Mouse (Mus musculus): Measurements from ENCODE around the gene Rpsa.
A peak's percentile ranks its signal among the peaks of the same experiment; 100 is the strongest.
"Not testable (repeated sequence)": the region's sequence is repeated elsewhere in the genome, so short reads cannot be mapped to it uniquely, and the experiment has no call there.

Rpsa gene

DNA sequence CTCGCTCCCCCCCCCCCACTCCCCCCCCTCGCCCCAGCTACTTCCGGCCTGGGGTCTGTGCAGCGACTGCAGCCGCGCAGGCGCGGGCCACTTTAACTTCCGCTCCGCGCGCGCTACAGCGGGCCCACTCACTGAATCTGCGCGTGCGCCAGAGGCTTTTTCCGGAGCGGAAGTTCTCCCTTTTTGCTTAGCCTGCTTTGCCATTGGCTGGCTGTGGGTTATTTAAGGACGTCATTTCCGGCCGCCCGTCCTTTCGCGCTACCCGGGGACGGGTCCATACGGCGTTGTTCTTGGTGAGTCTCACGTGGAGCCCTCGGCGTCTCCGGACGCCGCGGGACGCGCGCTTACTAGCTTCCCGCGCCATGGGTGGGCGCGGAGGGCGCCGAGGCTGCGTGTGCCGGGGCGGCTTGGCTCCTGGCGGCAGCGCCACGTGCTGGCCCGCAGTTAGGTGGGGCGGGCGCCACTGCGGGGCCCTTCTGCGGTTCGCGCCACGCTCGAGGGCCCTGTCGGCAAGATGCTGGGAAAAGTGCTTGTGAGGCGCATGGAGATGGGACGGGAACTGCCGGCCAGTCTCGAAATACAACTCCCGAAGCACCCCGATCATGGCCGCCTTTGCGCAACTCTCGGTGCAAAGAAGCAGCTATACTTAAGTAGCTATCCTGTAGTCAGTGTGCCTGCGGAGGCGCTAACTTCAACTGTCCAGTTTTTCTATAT lies at the start of gene Rpsa:
Gene Rpsa (plus strand): TSS at position 152 of the 714 bp plus-strand sequence.
- peak; percentile 96 for DNase-seq

DNA sequence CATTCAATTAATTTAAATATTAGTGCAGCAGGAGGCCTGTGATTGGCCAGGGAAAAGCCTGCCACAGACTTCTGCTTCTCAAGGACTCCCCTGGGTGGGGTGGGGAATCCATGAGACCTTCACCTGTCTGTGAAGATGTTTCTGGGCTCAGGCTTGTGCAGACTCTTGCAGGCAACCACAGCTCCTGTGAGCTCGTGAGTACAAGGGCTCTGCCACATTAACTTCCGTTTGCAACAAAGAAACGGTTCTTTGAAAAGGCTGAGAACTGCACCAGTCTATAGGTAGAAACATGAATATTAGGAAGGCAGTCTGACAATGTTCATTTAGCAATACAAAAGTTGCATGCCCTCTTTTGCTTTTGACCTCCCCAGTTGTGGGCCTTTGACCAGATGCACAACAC lies 49.2 kb upstream of the Rpsa start:
- no peak for DNase-seq

DNA sequence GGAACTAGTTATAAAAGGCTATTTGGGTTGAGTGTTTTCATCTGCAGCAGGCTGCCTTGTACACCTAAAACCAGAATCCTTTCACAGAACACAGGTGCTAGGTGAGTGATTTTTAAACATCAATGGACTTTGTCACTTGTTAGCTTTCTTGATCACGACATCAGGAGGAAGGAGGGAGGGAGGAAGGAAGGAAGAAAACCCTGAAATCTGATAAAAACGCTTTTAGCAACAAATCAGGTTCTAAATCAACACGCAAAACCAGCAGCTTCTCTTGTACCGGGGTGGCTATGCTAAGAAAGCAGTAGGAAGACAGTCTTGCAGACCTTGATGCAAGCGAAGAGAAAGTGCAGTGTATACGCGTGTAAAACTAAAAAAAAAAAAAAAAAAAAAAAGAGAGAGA lies 47.6 kb upstream of the Rpsa start:
- no peak for DNase-seq

DNA sequence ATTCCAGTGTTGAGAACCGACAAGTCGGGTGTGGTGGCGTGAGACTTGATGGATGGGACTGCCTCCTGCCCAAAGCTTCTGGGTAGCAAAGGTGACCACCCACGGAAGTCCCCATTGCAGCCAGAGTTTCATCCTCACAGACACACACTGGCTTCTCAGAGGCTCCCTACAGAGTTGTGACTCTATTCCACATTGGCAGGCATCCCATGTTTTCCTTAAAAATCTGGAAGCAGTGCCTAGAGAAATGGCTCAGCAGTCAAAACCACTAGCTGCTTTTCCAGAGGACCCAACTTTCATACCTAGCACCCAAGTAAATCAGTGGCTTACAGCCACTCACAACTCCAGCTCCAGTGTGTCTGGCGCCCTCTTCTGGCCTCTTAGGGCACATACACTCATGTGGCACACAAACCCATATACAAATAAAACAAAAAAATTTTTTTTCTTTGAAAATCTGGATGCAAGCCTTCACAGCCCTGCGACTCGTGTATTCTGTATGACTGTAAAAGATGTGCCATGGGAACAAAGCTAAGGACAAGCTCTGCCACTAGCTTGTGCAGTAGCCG lies 46.9 kb upstream of the Rpsa start:
- no peak for DNase-seq

DNA sequence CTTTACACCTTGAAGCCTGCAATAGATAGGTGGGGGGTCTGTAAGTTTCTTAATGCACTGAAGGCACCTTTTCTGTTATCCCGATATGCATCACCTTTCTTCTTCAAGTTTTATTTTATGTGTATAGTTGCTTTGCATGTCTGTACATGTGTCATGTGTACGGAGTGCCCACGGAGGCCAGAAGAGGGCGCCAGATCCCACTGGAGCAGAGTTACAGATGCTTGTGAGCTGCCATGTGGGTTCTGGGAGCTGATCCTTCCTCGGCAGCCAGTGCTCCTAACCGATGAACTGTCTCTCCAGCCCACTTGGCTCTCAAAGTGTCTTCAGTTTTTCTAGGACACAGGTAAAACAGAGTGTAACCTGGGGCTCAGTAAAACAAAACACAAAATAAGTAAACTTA lies 46.2 kb upstream of the Rpsa start:
- no peak for DNase-seq

DNA sequence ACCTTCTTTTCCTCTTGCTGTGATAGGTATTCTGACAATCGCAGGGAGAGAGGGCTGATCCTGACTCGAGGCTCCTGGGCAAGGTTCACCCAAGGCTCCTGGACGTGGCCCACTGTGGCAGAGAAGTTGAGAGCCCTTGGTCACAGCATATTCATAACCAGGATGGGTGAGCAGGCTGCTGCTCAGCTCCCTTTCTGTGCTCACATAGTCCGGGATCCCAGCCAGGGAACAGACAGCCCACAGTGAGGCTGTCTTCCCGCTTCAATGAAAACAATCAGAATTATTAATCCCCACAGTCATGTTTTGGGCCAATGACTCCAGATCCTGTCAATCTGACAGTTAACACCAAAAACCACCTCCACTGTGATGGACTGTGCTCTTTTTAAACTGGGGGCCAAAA lies 45.5 kb upstream of the Rpsa start:
- no peak for DNase-seq

DNA sequence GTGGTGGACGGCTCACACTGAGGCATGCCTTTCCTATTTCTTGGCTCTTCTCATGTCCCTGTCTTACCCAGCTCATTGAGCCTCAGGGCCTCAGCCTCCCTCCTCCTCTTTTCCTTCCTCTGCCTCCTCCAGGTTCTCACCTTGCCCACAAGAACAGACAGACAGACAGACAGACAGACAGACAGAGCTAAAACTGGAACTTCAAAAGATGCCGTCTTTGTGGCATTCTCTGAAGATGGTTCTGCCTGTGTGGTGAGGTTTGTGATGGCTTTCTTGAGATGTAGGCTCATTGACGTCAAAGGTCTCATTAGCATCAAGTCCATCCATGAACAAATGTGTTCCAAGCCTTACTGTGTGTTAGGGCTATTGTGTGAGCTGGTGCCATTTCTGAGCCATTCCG lies 44.8 kb upstream of the Rpsa start:
- DNase-seq, result no peak

DNA sequence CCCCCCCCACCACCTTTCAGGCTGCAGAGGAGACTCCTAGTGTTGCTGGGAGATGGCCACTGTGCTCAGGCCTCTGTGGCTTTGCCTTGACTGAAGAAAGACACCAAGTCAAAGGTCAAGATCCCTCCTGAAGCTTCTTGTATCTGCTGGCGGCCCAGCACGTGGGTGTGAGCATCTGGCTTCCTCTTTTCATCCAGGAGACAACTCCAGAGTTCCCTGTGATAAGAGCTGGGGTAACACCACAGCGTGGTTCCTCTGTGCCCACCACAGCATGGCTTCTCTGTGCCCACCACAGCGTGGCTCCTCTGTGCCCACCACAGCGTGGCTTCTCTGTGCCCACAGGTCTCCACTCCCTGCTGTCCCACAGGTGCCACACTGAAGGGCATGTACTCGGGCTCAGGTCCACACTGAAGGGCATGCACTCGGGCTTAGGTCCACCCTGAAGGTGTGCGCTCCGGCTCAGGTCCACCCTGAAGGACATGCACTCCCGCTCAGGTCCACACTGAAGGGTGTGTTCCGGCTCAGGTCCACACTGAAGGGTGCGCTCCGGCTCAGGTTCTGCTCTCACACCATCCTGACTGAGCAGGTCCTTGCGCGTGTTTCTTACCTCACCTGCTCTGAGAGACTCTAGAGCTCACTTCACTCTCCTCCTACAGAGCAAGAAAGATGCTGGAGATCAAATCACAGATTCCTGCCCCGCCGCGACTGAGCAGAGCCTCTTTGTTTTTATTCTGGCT lies 44.2 kb upstream of the Rpsa start:
- DNase-seq, result no peak

DNA sequence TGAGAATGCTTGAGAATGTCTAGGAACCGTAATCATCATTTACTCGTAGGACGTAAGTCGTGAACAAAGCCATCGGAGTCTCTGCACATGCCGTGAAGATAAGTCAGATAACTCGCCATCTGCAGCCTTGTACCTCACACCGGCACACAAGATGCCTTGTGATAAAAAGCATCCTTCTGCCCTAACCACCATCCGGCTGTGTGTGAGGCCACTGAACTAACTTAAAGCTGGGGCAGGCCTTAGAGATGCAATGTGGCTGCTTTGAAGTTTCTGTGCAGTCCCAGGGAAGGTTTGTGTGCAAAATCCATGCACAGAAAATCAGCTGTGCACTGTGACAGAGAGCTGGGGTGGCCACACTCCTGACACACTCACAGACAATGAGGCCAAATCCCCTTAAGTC lies 43.1 kb upstream of the Rpsa start:
- DNase-seq, result peak; percentile 39

DNA sequence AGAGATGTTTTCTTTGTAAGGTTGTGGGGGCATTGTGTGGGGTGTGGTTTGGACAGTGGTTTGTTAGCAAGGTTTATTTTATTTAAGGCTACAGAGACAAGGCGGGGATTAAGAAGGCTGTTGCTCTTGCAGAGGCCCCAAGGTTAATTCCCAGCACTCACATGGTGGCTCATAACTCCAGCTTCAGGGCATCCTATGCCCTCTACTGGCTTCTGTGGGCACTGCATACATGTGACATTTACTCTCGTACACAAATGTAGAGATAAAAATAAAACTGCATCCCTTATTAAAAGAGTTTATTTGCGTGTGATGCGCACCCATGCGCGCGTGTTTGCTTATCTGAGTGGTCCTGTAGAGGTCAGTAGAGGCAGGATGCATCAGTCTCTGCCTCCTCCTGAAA lies 38.4 kb upstream of the Rpsa start:
- no peak for DNase-seq

DNA sequence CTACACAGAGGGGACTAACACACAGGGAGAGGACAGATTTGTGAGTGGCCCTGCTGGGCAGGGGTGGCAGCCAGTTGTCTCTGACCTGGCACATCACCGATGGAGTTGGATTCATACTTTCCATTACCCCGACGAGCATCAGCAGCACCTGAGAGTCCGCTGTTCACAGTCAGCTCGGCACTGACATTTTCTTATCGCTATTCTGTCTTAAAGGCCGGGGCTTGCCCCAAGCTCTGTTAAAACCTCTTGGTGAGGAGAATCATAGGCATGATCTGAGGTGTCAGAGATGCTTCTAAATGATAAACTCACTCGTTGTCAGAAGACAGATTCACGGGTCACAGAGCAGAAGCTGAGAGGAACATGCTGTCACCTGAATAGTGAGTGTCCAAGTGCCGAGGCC lies 36.4 kb upstream of the Rpsa start:
- no peak for DNase-seq

DNA sequence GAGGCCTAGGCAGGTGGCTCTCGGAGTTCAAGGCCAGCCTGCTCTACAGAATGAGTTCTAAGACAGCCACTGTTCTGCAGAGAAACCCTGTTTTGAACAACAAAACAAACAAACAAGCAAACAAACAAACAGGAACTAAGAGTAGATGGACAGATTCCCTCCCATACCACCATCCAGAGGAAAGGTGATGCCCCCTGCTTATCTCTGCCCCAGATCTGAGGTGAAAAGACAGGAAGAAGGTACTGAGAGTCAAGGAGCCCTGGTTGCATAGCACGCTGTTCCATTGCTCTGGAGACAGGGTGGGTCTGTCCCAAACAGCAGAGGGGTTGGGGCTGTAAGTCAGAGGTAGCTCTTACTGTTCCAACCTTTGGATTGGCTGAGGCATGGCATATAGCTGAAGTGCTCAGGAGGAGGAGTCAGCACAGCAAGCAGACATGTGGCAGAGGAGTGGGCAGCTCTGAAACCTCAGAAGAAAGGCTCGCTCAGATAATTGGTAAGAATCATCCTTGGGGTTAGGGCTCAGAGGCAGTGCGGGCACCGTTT lies 35.7 kb upstream of the Rpsa start, which contains the start of gene Ccr8:
Gene Ccr8 (plus strand): TSS at position 419 of the 543 bp plus-strand sequence.
- DNase-seq, result no peak

DNA sequence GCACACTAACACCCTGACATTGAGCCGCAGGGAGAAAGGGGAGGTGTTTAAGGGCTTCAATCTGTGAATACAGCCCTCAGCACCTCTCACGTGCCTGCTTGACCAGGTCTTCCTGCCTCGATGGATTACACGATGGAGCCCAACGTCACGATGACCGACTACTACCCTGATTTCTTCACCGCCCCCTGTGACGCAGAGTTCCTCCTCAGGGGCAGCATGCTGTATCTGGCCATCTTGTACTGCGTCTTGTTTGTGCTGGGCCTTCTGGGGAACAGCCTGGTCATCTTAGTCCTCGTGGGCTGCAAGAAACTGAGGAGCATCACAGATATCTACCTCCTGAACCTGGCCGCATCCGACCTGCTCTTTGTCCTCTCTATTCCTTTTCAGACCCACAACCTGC lies 33.8 kb upstream of the Rpsa start:
- no peak for DNase-seq

DNA sequence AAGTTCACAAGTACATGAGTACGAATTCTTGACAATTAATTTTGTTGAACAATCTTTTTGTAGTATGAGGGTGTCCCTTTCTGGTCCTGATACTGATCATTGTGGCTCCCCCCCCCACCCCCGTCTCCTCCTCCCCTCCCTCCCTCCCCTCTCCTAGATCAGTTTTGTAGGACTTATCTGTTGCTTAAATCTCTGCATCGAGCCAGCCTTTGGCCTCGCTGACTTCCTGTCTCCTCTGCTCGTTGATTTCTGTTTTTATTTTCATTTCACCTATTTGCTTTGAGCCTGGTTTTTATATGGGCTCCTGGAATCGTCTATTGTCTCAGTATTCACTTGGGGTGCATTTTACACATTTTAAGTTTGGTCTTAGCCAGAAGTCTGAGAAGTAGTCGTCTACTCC lies 31.6 kb upstream of the Rpsa start:
- DNase-seq, result no peak

DNA sequence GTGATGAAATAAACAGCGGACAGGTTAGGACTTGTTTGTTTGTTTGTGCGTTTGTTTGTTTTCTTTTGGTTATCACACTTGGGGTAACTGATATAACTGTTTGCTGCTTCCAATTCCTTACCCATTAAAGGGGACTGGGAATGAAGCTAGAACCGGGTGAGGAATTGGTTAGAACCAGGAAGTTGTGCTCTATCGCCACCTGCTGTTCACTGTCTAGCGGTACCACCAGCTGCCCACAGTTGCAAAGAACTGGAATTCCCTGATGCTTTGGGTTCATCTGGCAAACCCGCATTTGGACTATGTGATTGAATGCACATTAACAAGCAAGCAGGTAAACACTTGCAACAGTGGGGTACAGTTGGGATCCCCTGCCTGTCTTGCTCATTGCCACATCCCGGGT lies 28.8 kb upstream of the Rpsa start:
- peak; percentile 63 for DNase-seq

DNA sequence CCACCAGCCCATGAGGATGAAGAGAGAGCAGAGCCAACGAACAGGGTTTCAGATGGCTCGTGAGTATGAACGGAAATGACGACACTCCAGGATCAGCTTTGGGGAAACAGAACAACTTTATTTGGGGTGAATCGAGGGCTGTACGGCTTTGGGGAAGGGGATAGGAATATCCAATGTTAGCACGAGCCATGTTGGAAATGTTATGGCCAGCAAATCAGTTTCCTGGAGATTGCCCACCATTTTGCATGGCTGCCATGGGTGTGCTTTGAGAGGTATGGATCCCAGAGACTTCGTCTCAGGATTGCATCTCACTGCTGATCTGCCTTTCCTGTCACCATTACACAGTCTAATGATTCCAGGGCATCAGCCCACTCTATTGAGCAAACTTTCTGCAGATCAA lies 28.2 kb upstream of the Rpsa start:
- DNase-seq, result no peak

DNA sequence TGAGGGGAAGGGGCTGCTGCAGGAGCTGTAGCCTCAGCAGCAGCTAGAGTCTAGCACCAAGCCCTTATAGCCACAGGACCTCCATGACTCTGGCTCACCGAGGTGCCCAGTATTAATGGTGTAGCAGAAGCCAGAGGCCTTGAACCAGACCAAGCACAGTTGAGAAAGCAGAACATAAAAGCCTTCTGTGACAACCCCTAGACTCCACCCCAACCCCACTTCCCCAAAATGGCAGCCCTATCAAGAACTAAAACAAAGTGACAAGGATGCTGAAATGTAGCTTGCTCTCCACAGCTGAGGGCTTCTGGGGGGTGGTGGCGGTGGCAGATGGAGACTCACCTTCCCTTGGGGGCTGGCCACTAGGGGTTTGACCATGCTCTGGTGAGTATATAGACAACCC lies 26.3 kb upstream of the Rpsa start:
- no peak for DNase-seq

DNA sequence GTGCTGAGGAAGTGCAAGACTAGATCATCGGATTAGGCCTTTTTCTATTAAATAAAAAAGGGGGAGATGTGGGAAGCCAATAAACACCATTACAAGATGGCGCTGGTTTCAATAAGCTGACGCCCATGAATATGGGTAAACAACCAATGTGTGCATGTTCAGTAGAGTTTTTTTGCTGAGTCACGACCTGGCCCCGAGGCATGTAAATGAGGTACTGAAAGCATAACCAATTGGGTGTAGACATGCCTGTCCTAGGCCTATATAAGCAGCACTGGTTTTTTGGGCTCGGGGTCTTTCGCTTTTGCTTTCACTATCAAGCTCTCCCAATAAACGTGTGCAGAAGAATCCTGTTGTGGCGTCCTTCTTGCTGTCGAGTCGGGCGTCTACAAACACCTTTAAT lies 18.5 kb upstream of the Rpsa start:
- not testable (repeated sequence) for DNase-seq

DNA sequence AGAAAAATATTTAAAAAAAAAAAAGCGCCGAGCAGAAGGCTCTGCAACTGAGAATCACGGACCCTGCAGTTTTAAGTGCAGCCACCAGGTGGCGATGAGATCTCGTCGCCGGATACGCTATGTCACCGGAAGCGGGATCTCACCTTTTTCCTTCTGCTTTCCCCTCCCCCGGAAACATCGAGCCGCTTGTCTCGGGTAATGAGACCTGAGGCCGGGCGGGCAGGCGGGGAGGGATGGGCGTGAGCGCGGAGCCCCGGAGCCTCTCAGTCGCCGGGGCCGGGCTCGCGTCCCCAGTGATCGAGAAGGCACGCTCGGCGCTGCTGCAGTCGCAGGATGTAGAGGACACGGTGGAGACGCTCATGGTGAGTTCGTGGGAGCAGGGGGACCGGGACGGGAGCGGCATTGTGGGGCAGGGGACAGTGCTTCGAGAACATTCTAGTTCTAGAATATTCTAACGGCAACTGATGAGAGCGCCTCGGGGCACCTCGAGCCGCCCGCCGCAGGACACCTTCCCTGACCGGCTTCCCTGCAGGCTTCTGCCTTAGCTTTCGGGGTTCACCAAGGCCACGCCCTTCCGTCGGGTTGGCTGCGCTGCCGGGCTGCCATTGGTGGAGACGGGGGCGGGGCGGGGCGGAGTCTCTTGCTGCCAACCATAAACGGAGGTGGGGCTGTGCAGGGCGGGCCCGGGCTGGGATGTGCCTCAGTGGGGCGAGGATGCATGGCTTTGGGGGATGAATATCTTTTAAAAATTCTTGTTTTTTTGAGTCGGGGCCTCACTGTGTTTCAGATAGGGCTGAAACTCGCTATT lies 17.1 kb upstream of the Rpsa start, which contains the start of gene Slc25a38:
Gene Slc25a38 (plus strand): TSS at position 164 of the 808 bp plus-strand sequence.
- DNase-seq, result peak; percentile 96

DNA sequence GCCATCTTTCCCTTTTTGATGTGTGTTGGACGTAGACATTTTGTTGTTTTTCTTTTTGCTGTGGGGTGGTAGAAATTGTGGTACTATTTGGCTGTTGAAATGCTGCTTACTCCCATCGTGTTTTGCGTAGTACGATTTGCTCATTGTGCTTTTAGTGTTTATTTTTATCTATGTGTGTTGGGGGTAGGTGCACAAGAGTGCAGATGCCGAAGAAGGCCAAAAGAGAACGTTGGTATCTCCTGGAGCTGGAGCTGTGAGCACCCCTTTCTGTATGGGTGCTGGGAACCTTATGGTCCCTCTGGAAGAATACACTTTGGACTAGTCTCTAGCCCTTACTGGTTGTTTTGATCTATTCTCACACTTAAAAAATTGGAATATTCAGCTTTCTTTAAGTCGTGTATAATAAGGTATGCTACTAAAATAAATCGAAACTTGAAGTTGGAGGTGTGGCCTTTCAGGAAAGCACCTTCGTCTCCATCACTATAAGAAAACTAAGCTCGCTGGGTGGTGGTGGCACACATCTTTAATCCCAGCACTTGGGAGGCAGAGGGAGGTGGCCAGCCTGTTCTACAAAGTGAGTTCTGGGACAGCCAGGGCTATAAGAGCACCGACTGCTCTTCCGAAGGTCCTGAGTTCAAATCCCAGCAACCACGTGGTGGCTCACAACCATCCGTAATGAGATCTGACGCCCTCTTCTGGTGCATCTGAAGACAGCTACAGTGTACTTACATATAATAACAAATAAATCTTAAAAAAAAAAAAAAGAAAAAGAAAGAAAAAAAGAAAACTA lies 16.1 kb upstream of the Rpsa start:
- DNase-seq, result no peak

DNA sequence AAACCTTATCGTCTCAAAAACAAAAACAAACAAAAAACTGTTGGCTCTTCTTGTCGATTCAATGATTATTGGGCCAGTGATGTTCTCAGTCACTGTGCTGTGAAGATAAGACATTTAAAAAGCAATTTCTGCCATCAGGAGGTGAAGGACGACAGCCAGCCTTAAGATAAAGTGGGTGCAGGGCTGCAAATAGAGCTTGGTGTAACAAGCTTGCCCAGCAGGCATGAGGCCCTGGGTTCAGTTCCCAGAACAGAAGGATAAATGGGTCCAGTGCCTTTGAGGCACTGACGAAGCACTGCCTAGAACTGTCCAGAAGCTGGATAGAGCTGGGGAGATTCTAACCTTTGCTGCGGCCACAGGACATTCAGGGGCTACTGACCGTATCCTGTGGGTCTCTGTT lies 15.0 kb upstream of the Rpsa start:
- DNase-seq, result no peak

DNA sequence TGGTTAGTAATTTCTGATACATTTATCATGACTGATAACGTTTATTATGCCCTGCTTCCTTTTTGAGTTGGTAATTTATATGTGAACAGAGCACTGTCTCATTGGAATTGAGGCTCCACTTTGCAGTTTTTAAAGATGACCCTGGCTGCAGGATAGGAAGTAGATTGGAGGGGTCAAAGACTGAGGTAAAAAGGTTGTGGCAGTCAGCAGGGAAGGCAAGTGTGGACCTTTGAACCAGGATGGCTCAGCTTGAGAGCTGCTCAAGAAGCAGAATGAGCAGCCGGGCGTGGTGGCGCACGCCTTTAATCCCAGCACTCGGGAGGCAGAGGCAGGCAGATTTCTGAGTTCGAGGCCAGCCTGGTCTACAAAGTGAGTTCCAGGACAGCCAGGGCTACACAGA lies 14.0 kb upstream of the Rpsa start:
- no peak for DNase-seq
